Mouse (Mus musculus) cerebral cortex, adult 2 months (tissue): Measurements from ENCODE around the gene 2510009E07Rik.

ENCODE experiments used
- WGBS: fragments of 180-500 bp; shearing (Covaris S2); methylation state at CpG from one replicate; pipeline ENCODE4 v1.1.7; 2018; 5-methylcytosine and 5-hydroxymethylcytosine counted together

The 2510009E07Rik gene

DNA sequence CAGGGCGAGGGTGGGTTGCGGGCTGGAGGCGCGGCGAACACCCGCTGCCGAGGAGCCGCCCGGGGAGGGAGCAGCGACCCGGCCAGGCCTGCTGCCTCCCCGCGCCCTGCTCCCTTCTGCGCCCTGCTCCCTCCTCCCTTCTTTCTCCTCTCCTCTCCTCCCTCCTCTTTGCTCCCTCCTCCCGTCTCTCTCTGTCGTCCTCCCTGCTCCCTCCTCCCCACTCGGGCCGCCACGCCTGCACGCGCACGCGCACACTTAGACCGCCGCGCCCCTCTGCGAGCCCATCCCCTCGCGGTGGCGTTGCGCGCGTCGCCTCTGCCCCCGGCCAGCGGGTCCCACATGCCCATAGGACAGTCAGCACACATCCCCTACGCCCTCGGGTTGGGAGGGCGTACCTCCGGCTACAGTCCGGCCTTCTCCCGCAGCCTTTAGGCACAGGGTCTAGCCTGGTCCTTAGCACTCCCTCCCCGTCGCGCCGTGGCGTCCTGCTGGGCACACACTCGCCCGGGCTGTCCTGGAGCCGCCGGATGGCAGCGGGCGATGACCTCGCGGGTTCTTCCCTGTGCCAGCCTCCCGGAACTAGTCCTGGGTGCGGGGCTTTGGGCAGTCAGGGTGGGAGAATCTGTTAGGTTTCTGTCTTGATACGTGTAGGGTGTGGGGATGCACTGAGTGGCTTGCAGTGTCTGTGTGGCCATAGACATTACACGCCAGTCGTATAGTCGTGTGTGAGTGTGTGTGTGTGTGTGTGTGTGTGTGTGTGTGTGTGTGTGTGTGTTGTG is at the start of gene 2510009E07Rik:
Gene 2510009E07Rik, minus strand, starts transcription at position 203 of the 779 bp plus-strand sequence.
- under 1% methylated on average over 57 of the region's 61 CpGs for WGBS

DNA sequence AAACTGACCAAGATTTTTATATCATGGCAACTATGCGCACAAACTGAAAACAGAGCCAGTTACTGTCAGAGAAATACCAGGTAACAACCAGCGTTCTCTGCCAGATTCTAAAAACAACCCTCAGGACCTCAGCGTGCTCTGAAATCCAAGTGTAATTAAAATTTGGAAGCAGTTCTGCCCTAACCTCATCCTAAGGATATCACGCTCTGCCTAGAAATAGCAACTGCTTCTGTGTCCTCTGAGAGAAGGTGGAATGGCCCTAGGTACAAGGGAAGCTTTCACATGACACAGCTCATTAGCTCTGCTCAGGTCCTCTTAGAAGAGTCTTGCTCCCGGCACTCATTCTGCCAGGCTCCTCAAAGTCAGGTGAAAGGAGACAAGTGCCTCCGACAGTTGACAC is 48.9 kb upstream of the 2510009E07Rik start:
- WGBS: 94% methylated on average over 6 of the region's 6 CpGs

DNA sequence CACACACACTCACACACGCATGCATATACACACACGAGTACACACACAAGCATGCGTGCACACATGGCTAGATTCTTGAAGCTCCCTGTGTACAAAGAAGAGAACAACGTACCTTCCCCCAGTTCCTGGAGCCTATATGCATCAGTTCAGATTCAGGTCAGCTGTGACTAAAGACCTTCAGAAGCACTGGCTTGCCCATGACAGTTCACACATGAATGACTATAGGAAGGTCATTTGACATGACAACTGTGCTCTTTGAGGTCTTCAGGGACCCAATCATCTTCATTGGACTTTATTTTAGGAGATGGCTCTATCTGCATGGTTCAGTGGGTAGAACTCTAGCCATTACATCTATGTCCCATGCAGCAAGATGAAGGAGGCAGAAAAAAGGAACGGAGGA is 48.4 kb upstream of the 2510009E07Rik start:
- 98% methylated on average over 5 of the region's 5 CpGs for WGBS

DNA sequence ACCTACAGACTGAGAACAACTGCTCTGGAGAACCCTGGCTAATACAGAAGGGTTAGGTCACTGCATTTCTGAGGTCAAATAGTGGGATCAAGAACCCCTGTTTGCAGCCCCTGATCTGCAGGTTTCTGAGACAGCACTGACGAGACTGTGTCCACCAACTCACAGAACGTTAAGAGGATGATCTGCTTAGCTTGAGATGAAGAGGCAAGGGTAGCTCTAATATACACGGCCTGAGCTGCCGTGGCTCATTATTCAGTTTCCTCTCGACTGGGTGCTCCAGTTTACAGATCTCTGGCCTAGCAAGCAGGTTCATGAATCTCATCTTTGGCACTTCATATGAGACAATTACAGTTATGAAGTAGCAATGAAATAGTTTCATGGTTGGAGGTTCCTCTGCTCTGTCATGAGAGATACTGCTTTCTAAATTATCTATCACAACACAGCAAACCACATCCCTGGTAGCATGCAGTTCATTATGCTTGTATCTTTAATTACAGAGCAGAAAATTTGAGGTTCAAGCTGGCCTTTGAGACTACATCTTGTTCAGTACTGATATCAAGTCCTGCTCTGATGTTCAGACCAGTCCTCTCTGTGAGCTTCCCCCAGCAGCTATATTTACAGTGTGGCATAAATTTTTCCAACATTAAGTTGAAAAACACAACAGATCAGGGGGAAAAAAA is 47.9 kb upstream of the 2510009E07Rik start:
- WGBS: 95% methylated on average over 5 of the region's 5 CpGs

DNA sequence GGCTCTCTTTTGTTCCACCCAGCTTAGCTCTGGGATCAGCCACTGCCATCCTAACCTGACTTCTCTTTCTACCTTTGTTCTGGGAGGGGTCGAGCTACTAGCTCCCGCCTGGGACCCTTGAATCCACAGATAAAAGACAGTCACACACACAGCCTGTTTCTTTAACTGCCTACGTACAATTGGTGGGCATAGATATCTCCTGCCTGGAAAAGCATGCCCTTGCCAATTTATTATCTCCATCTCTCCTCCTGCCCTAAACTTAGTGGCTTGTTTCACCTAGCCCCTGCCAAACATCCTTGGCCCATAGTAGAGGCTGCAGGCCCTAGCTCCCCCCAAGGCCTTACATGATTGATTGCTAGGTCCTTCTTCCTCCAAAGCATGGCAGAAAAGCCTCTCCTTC is 47.1 kb upstream of the 2510009E07Rik start:
- 83% methylated on average over 3 of the region's 3 CpGs for WGBS

DNA sequence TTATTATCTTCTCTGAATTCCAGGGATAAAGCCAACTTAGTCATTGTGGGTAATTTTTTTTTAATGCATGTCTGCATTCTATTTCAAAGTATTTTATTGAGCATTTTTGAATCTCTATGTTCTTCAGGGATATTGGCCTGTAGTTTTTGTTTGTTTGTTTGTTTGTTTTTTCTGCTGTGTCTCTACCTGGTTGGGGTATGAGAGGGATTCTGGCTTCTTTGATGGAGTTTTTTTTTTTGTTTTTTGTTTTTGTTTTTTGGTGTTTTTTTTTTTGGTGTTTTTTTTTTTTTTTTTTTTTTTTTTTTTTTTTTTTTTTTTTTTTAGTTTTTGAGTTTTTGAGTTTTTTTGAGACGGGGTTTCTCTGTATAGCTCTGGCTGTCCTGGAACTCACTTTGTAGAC is 41.2 kb upstream of the 2510009E07Rik start:
- WGBS: 100% methylated on average over 1 of the region's 1 CpGs

DNA sequence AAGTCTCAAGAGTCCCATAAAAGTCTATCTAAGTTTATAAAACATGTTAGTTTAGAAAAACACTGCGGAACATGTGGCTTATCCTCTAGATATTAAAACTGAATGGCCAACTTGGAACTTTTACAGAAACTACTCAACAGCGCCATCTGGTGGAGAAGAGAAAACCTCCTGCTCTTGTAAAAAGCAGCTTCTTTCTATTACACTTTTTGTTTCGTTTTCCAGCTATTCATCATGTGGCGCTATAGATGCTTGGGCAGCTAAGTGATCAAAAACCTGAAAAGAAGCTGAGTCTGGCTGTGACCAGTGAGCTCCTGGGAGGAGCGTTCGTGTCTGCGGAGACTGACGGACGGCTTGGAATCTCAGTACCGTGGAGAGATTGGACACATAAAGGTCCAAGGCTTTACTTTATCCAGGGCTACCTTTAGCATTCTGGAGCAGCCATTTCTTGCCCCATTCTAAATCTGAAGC is 33.5 kb upstream of the 2510009E07Rik start:
- 9% methylated on average over 10 of the region's 10 CpGs for WGBS

DNA sequence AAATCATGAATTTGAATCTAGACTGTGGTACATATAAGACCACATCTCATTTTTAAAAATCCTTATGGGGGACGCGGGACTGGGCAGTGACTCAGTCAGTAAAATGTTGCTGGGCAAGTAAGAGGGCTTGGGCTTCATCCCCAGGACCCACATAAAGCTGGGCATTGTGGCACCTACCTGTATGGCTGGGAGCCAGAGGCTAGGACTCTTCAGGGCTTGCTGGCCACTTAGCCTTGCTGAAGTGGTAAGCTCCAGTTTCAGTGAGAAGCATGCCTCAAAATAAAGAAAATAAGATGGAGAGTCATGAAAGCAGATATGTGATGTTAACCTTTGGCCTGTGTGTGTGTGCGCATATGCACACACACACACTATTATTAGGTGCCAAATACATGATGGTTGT is 33.0 kb upstream of the 2510009E07Rik start:
- WGBS: 96% methylated on average over 3 of the region's 3 CpGs

DNA sequence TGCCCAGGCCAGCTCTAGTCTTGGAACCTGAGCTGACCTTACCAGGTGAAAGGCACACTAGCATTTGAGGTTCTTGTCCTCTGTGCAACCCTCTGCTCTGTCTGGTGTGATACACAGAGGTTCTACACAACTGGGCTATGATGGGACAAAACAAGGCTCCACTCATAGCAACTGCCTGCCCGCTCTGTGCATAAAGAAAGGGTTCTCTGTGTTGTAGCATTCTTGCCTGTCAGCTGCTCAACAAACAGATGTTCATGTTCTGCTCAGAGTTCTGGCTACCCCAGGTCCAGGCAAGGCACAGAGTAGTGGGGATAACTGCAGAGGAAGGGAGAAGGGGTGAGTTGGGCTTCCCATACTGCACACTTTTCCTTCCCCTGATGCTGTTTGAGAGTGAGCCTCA is 29.8 kb upstream of the 2510009E07Rik start:
- WGBS: 95% methylated on average over 1 of the region's 1 CpGs

DNA sequence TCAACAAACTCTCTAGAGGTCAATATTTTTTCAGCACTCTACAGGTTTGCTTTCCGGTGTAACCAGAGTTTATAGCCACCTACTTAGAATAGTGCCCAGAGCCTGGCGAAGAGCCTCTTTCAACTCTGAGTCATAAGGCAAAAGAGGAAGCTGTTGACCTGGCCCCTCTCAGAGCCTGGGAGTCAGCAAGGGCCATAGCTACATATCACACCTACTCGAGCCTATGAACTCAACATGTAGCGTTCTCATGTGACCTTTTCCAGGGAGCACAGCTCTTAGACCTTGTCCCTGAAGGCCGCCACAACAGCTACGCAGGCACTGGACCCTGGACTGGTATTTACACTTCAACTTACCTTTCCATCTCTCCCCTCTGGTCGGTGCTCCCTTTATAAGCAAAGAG is 25.3 kb upstream of the 2510009E07Rik start:
- WGBS: 92% methylated on average over 7 of the region's 7 CpGs

DNA sequence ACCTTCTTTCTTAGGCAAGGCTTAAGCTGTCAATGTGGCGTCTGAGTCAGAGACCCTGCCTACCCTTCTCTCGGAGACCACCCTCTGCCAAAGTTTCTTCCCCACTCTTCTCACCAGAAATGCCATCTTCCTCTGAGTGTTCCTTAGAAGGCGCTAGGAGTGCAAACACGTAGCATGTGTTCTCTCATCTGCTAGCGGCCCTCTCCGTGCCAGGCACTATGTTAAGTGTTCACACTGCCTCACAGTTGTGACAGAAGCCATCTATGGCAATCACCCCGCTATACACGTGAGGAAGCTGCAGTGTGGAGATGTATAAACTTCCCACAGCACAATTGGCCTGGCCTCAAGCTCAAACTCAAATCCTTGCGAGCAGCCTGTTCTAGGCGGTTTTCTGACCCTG is 20.1 kb upstream of the 2510009E07Rik start:
- WGBS: 65% methylated on average over 10 of the region's 10 CpGs

DNA sequence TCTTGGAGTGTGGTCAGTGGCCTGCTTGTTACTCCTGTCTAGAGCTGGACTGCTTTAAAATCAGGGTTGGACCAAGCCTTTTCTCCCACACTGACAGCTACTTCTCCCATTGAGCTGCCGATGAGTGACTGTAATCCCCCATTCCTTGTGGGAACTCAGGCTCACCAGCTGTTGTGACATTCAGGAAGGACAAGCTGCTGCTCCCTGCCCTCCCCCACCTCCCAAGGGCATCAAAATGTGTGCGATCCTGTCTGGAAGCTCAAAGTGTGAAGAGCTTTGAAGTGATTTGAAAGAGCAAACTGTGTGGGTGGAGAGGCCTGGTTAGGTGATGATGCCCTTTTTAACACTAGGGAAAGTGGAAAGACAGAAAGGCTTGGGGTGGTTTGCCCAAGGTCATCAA is 15.9 kb upstream of the 2510009E07Rik start:
- 61% methylated on average over 2 of the region's 2 CpGs for WGBS

DNA sequence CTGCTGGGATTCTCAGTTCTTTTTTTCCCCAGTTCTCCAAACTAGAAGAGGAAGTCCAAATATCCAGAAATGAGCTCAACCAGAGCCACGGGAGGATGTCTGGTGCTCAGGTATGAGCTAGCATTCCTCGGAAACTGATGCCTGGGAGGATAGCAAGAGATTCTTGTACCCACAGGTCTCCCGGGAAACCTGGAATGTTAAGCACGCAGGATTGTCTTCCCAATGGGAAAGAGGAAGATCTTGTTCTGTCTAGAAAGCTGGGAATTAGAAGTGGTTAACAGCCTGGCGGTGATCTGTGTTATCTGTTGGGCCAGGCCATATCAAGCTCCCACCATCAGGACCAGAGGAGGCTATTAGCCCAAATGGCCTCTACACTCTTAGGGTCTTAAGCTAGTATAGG is 10.2 kb upstream of the 2510009E07Rik start:
- 75% methylated on average over 5 of the region's 5 CpGs for WGBS

DNA sequence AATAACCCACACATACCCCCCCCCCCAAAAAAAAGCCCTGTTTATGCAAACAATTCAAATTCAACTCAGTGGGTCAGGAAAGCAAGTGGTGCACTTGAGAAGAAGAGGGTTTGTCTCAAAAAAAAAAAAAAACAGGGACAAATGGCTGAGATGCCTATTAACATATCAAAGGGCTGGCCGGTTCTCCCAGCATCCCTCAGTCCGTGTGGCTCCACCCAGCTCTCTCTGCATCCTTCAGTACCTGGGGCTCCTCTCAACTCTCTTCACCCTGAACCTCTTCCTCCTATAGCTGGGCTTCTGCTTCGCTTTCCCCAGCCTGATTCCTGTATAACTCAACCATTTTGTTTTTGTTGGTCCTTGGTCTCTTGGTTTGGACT is 7.8 kb upstream of the 2510009E07Rik start:
- WGBS: 29% methylated on average over 3 of the region's 3 CpGs

DNA sequence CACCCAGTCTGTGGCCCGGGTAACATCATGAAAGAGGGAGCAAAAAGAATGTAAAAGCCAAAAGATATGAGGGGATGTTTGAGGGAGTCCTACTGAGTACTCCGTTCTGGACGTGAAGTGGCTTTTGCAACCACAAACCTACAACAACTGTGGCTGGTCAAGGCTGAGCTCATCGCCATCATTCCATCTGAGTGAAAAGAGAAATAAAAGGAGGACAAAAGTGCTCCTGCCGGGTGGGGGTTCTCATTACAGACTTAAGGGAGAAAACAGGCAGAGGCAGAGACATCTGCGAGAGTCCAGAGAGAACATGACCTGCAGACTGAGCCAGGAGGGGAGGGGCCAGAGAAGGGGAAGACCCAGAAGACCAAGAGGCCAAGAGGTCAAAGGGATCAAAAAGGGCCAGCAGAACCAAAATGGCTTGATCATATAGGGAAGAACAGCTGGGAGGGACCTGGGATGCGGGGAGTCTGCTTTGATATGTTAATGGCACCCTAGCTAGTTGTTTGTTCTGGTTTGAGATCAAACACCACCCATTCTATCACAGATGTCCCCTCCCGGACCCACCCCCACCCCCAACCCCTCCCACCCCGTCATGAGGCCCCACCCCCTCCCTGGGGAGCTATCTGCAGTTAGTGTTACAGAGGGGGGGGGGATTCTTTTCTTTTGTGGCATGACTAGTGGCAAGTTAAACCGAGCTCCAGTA is 7.3 kb upstream of the 2510009E07Rik start:
- 45% methylated on average over 10 of the region's 10 CpGs for WGBS

DNA sequence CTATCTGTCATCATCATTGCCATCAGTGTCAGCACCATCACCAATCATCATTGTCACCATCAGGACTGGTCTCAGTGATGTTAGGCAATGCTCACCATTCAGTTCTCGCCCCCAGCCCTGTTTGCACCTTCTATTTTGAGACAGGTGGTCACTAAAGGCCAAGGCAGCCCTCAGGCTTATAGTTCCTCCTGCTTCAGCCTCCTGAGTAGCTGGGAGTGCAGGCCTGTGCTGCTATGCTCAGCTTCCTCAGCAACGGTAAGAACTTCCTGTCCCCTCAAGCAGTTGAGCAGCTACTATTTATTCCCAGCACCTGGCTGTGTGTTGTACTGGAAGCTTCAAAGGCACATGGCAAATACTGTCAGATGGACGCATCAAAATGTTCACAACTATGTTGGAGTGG is 3.7 kb upstream of the 2510009E07Rik start:
- 79% methylated on average over 3 of the region's 3 CpGs for WGBS

DNA sequence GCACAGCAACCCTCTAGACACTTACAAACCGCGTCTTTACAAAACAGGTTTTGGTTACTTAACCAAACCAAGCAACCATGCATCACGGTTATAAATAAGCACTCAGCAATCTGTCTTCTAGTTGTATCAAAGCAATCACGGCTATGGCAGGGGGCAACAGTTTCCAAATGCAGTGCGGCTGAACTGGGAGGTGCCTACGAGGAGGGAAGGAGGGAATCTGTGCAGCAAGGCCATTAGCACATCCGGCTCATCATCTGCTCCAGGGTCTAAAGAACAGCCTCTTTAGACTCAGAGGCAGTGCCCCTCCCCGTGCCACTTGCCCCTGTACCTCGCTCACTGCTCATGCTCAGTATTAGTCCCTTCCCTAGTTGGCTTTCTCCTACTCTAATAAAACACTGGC is 2.5 kb upstream of the 2510009E07Rik start:
- WGBS: 64% methylated on average over 9 of the region's 9 CpGs

DNA sequence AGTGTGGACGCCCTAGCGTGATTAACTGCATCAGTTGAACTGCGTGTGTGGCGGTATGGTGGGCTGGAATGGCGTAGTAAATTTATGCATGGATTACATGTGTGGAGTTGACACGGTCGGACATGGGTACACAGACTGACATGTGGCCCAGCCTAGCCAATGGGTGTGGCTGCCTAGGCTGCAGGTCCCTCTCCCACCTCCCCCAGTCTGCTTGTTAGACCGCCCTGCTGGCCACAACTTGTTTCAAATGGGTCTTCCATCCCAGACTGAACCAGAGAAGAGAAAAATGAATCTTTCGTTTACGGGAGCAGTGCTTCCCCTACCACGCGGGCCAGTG is 745 bp upstream of the 2510009E07Rik start:
- WGBS: 4% methylated on average over 12 of the region's 12 CpGs

DNA sequence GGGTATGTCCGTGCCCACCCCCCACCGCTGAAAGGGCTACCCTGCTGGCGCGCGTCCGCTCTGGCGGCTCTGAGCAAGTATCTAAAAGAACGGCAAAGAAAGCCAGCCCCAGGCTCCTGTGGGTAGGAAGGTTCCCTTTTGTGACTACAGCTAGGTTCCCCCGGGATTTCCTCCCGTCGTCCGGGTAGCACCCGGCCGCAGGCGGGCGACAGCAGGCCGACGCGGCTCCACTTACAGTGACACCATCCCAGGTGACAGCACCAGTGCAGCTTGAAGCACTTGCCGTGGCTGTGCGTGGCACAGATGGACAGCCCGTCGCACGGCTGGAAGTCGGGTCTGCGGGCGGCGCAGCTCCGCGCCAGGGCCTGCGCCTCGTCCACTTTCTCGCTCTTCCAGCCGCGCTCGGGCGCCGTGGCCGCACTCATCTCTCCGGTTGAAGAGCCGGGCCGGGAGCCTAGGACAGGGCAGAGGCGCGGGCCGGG is 443 bp downstream of the 2510009E07Rik start:
- 2% methylated on average over 44 of the region's 45 CpGs for WGBS

DNA sequence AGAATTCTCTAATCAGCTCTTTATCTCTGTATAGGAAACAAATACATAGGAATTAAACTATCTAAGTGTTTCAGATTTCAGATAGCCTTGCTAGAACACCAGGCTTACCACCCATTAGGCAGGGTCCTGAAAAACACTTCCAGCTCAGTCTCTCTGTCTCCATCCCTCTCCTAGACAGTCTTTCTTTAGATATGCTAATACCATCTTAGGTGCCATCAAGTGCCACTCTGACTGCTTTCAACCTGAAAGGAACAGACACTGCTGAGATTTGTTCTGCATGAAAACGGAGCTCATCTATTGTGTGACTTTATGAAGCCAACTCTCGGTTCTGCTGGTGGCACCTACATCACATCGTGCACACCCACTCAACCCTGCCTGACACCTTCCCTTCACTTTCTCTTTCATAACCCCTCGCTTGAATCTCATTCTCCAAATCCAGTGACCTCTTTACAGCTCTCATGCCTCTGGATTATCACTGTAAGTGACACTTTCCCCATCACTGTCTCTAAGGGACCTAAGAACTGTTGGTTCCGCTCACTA is 4.2 kb downstream of the 2510009E07Rik start:
- WGBS: 45% methylated on average over 5 of the region's 5 CpGs

DNA sequence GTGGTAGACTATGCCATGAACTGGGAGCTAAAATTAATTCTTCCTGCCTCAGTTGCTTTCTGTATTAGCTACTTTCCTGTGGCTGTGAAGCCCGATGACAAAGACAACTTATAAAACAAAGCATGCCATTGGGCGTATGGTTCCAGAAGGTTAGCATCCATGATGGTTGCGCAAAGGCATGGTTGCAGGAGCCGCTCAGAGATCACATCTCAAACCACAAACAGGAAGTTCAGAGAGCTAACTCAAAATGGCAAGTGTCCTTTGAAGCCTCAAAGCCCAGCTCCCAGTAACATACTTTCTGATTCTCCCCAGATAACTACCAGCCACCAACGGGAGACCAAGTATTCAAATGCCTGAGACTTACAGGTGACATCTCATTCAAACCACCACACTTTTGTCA is 5.3 kb downstream of the 2510009E07Rik start:
- WGBS: 85% methylated on average over 5 of the region's 5 CpGs

DNA sequence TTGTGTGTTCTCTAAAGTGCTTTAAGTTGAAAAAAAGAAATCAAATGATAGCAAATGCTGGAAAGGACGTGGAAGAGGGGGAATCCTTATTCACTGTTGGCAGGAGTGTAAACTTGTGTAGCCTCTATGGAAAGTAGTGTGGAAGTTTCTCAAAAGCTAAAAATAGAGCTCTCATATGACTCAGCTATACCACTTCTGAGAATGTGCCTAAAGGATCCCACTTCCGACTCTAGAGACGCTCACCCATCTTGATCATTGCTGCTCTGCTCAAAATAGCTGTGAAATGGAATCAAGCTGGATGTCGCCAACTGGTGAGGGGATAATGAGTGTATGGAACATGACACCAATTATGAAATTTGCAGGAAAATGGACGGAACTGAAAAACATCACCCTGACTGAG is 7.1 kb downstream of the 2510009E07Rik start:
- WGBS: 41% methylated on average over 5 of the region's 5 CpGs
